29 mouse cellular contexts compared by ENCODE assay signal in the genomic region with DNA sequence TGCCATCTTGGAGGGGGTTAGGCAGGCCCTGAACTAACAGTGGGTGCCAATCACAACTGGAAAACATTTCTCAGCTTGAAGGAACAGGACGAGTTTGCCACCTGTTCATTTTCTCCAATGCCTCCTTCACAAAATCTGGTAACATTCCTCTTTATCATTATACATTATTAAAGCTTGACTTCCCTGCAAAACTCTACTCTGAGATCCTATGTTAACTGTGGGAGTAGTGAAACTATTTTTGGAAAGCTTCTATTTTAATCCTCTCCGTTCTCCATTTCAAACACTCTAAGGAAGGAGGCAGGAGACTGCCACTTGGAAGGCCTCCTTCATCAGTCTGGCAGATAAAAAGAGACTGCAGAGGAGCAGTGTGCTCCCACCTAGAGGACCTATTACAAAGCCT. TPM values are rescaled to one million over a fixed set of nuclear protein-coding genes. Genes with fewer than 3 reads are reported as not detected.
DNase-seq lines count a peak whose midpoint lies in the region; ATAC-seq and TF ChIP-seq lines count a peak whose summit lies in the region.
"Had no signal": no experiment of that assay in that cellular context is flagged by ENCODE, and none has a peak within 500 bp of the region (broad histone marks: within the 10 kb centered on the region; RNA-seq: fewer than 3 reads in every experiment).

No protein-coding gene starts in this region.

- intact Hi-C loops in left cerebral cortex, postnatal 14 days (cut with DNase I), result no loop called here

- no peak for TF ChIP-seq CTCF in layer of hippocampus, adult 2 months (conservative IDR thresholded peaks at IDR 0.05)

- ATAC-seq in frontal cortex, adult (ENCODE audit: low TSS enrichment), result peak; percentile 98
- ATAC-seq: intestine, embryonic 16.5 days; lung, postnatal 0 days; Patski had no signal

- H3K27ac ChIP-seq in layer of hippocampus, adult 2 months, result peak overlapping the region; percentile 28; the same call in 1 of the 2 replicates
- H3K27ac ChIP-seq: forebrain, embryonic 12.5 days; hindbrain, embryonic 13.5 days; limb, embryonic 10.5 days; limb, embryonic 15.5 days; liver, embryonic 13.5 days; midbrain, embryonic 12.5 days; neural tube, embryonic 12.5 days had no signal

- no peak overlapping the region for H3K4me3 ChIP-seq in layer of hippocampus, adult 2 months
- H3K4me3 ChIP-seq: erythroblast, embryonic 14.5 days; forebrain, embryonic 12.5 days; hindbrain, embryonic 13.5 days; limb, embryonic 10.5 days; limb, embryonic 15.5 days; liver, embryonic 13.5 days; megakaryocyte, embryonic 14.5 days; midbrain, embryonic 12.5 days; myocyte; neural tube, embryonic 12.5 days had no signal

- DNase-seq in frontal cortex, postnatal 14 days (ENCODE audit: low spot score in 2 of 2), result no peak
- peak; percentile 18 to 39 for DNase-seq in layer of hippocampus, adult 2 months (ENCODE audit: low spot score in 2 of 2)
- DNase-seq in layer of hippocampus, postnatal 25 days (ENCODE audit: extremely low spot score in 1 of 2, low spot score in 1 of 2), result no peak
- peak; percentile 69 for DNase-seq in brain, adult 2 months (ENCODE audit: low read depth, low spot score)
- peak; percentile 13 to 19 for DNase-seq in left cerebral cortex, postnatal 14 days (ENCODE audit: low spot score in 2 of 2)
- no peak for DNase-seq in kidney, adult 8-10 months
- DNase-seq: adrenal gland, postnatal 14 days; cerebellum, adult 11-12 months; cerebellum, postnatal 10 days; gastrocnemius, postnatal 25 days; heart, postnatal 4 days; kidney, adult 9 months; kidney, postnatal 10 days; liver, embryonic 13.5 days; lung, adult 18-20 months; lung, postnatal 4 days had no signal

RNA-seq across cellular contexts. Expression of gene Plxna2, which starts 54.1 kb away (rescaled TPM):
- 10 to 100 TPM; 68.1 to 73.2 TPM for total RNA-seq in layer of hippocampus, adult 2 months (2021)
- total RNA-seq in layer of hippocampus, postnatal 25 days (2021), result 10 to 100 TPM; 65.2 to 77.2 TPM
- 100 to 1,000 TPM in 1 of 2 experiments, 10 to 100 TPM in 1; 93.9 to 106 TPM for total RNA-seq in left cerebral cortex, postnatal 14 days (2021)

Comparison
In these comparisons a context has a peak if more than half of its experiments do, and no peak if none do; other contexts are left out.
1. DNase-seq: peak in layer of hippocampus, adult 2 months (2 of 2), brain, adult 2 months (single experiment) and left cerebral cortex, postnatal 14 days (2 of 2); none in frontal cortex, postnatal 14 days (0 of 2), layer of hippocampus, postnatal 25 days (0 of 2) and kidney, adult 8-10 months (0 of 2).